In the genomic region with DNA sequence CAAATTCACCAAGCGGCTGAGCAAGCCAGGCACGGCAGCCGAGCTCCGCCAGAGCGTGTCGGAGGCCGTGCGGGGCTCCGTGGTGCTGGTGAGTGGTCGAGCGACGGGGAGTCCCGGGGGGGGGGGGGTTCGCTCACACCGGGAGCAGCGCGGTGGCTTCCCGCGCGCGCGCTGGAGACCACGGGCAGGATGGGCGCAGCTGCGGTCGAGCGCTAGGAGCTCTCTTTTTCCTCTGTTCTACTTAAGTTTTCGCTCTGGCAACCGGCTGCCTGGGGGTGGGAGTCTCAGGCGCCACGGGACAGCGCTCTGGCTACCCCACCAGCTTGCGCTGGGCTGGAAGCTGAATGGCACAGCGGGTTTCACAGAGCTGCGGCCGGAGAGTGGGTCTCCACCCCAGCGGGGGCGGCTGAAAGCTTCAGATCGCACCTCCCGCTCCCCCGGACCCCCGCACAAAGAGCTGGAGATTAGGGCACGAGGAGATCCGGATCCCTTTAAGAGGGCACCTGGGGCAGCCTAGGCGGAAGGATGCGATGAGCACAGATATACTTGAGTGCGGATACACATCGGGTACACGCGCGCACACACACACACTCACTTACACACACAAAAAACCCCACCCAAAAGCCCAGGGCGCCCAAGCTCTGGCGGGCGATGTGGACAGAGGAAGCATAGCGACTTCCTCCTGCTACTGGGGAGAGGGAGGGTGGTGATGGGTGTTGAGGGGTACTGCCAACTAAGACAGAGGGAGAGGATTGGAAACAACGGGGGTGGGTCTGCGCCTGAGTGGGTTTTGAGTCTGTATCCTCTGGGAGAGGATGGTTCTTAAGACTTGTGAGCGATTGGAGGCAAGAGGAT, we compare ENCODE assay signal across 8 mouse cellular contexts. TPM values are rescaled to one million over a fixed set of nuclear protein-coding genes. Genes with fewer than 3 reads are reported as not detected.
A peak's percentile ranks its signal among the peaks of the same experiment; 100 is the strongest.
DNase-seq lines count a peak whose midpoint lies in the region; ATAC-seq lines count a peak whose summit lies in the region.

No protein-coding gene starts in this region.

- peak; percentile 11 to 50 for DNase-seq in adrenal gland, adult (ENCODE audit: inconsistent age in 2 of 2, low spot score in 1 of 2)
- no peak for DNase-seq in adrenal gland, postnatal 36 days
- peak; percentile 29 for DNase-seq in adrenal gland, postnatal 14 days
- DNase-seq in left cerebral cortex, postnatal 36 days (ENCODE audit: low spot score in 2 of 2), result peak; percentile 16
- peak; percentile 21 for DNase-seq in right cerebral cortex, postnatal 4 days

- no peaks in the 10 kb centered on the region for H3K27me3 ChIP-seq in embryonic facial prominence, embryonic 15.5 days

- H3K36me3 ChIP-seq in embryonic facial prominence, embryonic 15.5 days, result no peaks in the 10 kb centered on the region

- H3K27ac ChIP-seq in embryonic facial prominence, embryonic 15.5 days (replicated peaks), result peak overlapping the region; percentile 48; the same call in 1 of the 2 replicates

- WGBS in embryonic facial prominence, embryonic 15.5 days, result 14% methylated on average over 56 of the region's 58 CpGs

- intact Hi-C loops in left cerebral cortex, postnatal 36 days (cut with DNase I), result no loop called here

- H3K9ac ChIP-seq in embryonic facial prominence, embryonic 15.5 days, result peak overlapping the region; percentile 37; the same call in 1 of the 2 replicates

- peak overlapping the region; percentile 64 for H3K4me2 ChIP-seq in embryonic facial prominence, embryonic 15.5 days (replicated peaks)

- H3K9me3 ChIP-seq in embryonic facial prominence, embryonic 15.5 days (replicated peaks), result no peaks in the 10 kb centered on the region

- H3K4me1 ChIP-seq in embryonic facial prominence, embryonic 15.5 days, result no peaks in the 10 kb centered on the region

- peak overlapping the region; percentile 54 for H3K4me3 ChIP-seq in embryonic facial prominence, embryonic 15.5 days (replicated peaks)

- ATAC-seq in embryonic facial prominence, embryonic 15.5 days (ENCODE audit: insufficient number of reproducible peaks, low FRiP score, low TSS enrichment, low read depth), result peak; percentile 48
- ATAC-seq in hematopoietic stem cell, adult 5-6 weeks (replicated peaks in 1 of 2; ENCODE audit: insufficient read depth in 1 of 2, low FRiP score in 2 of 2, low TSS enrichment in 1 of 2, low read depth in 1 of 2, poor library complexity in 2 of 2, severe bottlenecking in 2 of 2), result peak; percentile 35 to 57; a peak in 3 of 4 replicates
- ATAC-seq in megakaryocyte progenitor cell, adult 5-6 weeks (replicated peaks; ENCODE audit: poor library complexity), result peak; percentile 59

RNA-seq across cellular contexts. Expression of gene Dock11, which starts 0.5 kb away (rescaled TPM):
- total RNA-seq in adrenal gland, postnatal 36 days (2021), result 1 to 10 TPM; 4.9 to 7.3 TPM
- total RNA-seq in adrenal gland, postnatal 14 days (2021), result 7.4 and 15.3 TPM in 2 replicates
- 11.4 and 14.1 TPM in 2 replicates for polyA plus RNA-seq in embryonic facial prominence, embryonic 15.5 days (2015; fragmentation: Nextera tagmentation; extraction: Ambion mirVana)
- 147 and 168 TPM in 2 replicates for total RNA-seq in hematopoietic stem cell, adult 5-6 weeks (2017)
- total RNA-seq in left cerebral cortex, postnatal 36 days (2021), result 1 to 10 TPM; 5.6 to 8.4 TPM
- 116 and 118 TPM in 2 replicates for total RNA-seq in megakaryocyte progenitor cell, adult 5-6 weeks (2015)
- 81.5 and 95.3 TPM in 2 replicates for total RNA-seq in megakaryocyte progenitor cell, adult 5-6 weeks (2017)

Comparison
In these comparisons a context has a peak if more than half of its experiments do, and no peak if none do; other contexts are left out.
1. DNase-seq: peak in adrenal gland, adult (2 of 2), adrenal gland, postnatal 14 days (single experiment), left cerebral cortex, postnatal 36 days (2 of 2) and right cerebral cortex, postnatal 4 days (single experiment); none in adrenal gland, postnatal 36 days (0 of 2).
2. Peak in every context shown above with its lines, with median percentiles within 50 percentile points of each other: ATAC-seq.